Mouse (Mus musculus): Measurements from ENCODE around the gene Dusp14. TPM values are rescaled to one million over a fixed set of nuclear protein-coding genes. Genes with fewer than 3 reads are reported as not detected.

Gene Dusp14
- polyA plus RNA-seq, 1 experiment from 2014 or later = 6.2 TPM

DNA sequence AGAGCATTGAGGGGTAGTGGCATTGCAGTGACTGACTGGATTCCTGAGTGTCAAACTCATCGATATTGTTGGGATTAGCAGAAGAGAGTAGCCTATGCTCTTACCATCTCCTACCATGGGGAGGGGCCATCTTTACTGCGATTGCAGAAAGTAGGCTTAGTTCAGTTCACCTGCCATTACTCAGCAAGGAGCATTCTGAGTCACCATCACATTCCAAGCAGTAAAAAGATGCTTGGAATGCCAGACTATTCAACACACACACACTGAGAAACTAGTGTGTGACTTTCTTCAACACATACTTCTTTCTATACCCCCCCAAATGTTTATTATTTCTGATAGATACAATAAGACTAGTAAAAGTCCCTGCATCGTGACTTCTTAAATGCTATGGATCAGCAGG lies 11.3 kb upstream of the Dusp14 start:
- Histone ChIP-seq H3K27me3 (replicated peaks) (no peaks in the 10 kb centered on the region), H3K27ac (ENCODE audit: poor library complexity, severe bottlenecking) (peak overlapping the region; percentile 61), H3K9ac (no peak overlapping the region), H3K4me1 (replicated peaks) (peaks cover 18% of the 10 kb centered on the region), H3K4me3 (no peak overlapping the region), H3K36me3 (peaks cover 42% of the 10 kb centered on the region), H3K4me2 (0 out of 2 replicates have a peak overlapping the region, but pooled peaks have one; percentile 9), H3K9me3 (replicated peaks) (no peaks in the 10 kb centered on the region)
- ATAC-seq (ENCODE audit: insufficient number of reproducible peaks, low FRiP score) = no peak
- WGBS = 71% methylated on average over 3 of the region's 3 CpGs

GRCm38 (mm10) chr11:84079887-84080286 lies 10.8 kb upstream of the Dusp14 start:
- 48% methylated on average over 4 of the region's 4 CpGs for WGBS
- Histone ChIP-seq H3K9me3 (replicated peaks) (no peaks in the 10 kb centered on the region), H3K4me1 (replicated peaks) (peaks cover 18% of the 10 kb centered on the region), H3K27me3 (replicated peaks) (no peaks in the 10 kb centered on the region), H3K4me3 (no peak overlapping the region), H3K36me3 (peaks cover 42% of the 10 kb centered on the region), H3K27ac (ENCODE audit: poor library complexity, severe bottlenecking) (peak overlapping the region; percentile 61), H3K4me2 (0 out of 2 replicates have a peak overlapping the region, but pooled peaks have one; percentile 9), H3K9ac (no peak overlapping the region)
- ATAC-seq (ENCODE audit: insufficient number of reproducible peaks, low FRiP score) = no peak

DNA sequence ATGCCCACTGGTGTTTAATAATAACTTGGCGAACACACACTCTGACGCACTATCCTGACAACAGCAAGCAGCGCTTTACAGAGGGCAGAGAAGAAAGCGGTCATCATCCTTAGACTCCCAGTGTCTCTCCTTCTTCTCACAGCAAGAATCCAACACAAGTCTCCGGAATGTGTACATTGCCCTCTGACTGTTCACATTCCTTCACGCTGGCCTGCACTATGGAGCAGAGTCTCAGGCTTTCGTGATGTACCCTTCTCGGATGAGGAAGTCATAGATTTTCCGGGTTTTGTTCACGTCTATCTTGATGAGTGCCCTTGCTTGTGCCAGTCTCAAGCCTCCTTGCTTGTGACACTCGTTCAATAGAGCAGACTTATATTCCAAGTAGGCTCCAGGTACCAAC lies 10.3 kb upstream of the Dusp14 start:
- ATAC-seq (ENCODE audit: insufficient number of reproducible peaks, low FRiP score) = no peak
- 87% methylated on average over 11 of the region's 11 CpGs for WGBS
- Histone ChIP-seq H3K27me3 (replicated peaks) (no peaks in the 10 kb centered on the region), H3K4me3 (no peak overlapping the region), H3K9me3 (replicated peaks) (no peaks in the 10 kb centered on the region), H3K4me2 (no peak overlapping the region), H3K9ac (no peak overlapping the region), H3K4me1 (replicated peaks) (peaks cover 18% of the 10 kb centered on the region), H3K36me3 (peaks cover 41% of the 10 kb centered on the region), H3K27ac (ENCODE audit: poor library complexity, severe bottlenecking) (peak overlapping the region; percentile 61)

GRCm38 (mm10) chr11:84078601-84079000 lies 9.5 kb upstream of the Dusp14 start:
- H3K9me3 ChIP-seq (replicated peaks) = no peaks in the 10 kb centered on the region
- no peak for ATAC-seq (ENCODE audit: insufficient number of reproducible peaks, low FRiP score)
- H3K27me3 ChIP-seq (replicated peaks) = no peaks in the 10 kb centered on the region
- H3K4me1 ChIP-seq (replicated peaks) = peaks cover 18% of the 10 kb centered on the region
- no peak overlapping the region for H3K9ac ChIP-seq
- no peak overlapping the region for H3K4me3 ChIP-seq
- no peak overlapping the region for H3K4me2 ChIP-seq
- H3K27ac ChIP-seq (ENCODE audit: poor library complexity, severe bottlenecking) = no peak overlapping the region
- peaks cover 33% of the 10 kb centered on the region for H3K36me3 ChIP-seq
- WGBS = 91% methylated on average over 9 of the region's 9 CpGs

DNA sequence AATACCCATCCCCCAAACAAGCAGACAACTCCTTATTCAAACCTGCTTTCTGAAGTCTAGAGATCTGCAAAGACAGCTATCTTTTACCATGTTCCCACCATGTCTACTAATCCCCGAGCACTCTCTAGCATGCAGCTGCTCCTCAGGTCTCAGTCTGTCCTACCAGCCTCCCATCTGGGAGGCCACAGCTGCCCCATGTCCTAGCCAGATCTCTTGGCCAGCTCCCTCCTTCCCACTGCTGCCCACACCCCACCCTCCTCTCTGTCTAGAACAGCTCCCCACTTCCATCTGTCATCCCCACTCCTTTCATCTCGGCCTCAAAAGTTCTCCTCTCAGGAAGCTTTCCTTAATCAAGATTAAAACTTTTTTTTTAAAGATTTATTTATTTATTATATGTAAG lies 7.9 kb upstream of the Dusp14 start:
- H3K27ac ChIP-seq (ENCODE audit: poor library complexity, severe bottlenecking) = no peak overlapping the region
- peaks cover 18% of the 10 kb centered on the region for H3K4me1 ChIP-seq (replicated peaks)
- H3K4me3 ChIP-seq = no peak overlapping the region
- H3K36me3 ChIP-seq = peaks cover 20% of the 10 kb centered on the region
- 68% methylated on average over 2 of the region's 2 CpGs for WGBS
- no peaks in the 10 kb centered on the region for H3K27me3 ChIP-seq (replicated peaks)
- H3K4me2 ChIP-seq = no peak overlapping the region
- H3K9me3 ChIP-seq (replicated peaks) = no peaks in the 10 kb centered on the region
- no peak overlapping the region for H3K9ac ChIP-seq
- ATAC-seq (ENCODE audit: insufficient number of reproducible peaks, low FRiP score) = no peak

DNA sequence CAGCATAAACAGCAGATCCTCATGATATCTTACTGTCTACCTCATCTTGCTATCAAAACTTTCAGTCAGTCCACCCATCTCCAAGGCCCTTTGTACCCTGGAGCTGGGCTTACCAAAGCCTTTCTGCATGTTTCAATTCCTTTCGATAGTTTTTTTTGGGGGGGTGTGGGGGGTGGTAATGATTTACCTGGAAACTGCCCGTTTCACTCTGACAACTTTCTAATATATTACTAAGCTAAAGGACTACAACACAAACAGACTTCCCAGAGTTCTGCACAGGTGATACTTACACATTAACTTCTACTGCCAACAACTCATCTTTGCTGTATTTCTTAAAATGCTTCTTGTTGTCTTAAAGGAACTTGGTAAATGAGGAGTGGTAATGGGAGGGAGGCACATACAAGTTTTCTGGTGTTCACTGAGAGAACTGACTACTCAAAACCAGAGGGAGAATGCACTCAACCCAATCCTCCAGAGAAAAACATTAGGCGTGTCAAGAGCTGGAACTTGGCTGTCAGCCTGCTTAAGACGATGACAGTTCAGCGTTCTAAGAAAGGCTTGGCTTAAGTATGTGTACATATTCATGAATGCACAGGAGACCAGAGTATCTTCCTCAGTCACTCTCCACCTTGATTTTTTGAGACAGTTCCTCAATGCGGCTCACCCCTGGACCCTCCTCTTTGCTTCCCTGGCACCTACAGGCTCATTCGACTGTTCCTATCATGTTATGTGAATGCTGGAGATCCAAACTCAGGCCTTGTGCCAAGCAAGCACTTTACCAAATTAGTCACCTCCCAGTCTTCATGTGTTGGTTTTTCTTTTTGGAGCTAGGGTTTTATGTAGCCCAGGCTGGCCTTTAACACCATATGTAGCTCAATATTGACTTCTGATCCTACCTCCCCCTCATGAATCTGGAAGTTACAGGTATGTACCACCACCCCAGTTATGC lies 5.0 kb upstream of the Dusp14 start:
- ATAC-seq (ENCODE audit: insufficient number of reproducible peaks, low FRiP score) = no peak
- no peak overlapping the region for H3K4me2 ChIP-seq

GRCm38 (mm10) chr11:84072904-84073651 lies 4.0 kb upstream of the Dusp14 start:
- Histone ChIP-seq H3K9ac (no peak overlapping the region), H3K36me3 (peaks cover under 1% of the 10 kb centered on the region), H3K27ac (ENCODE audit: poor library complexity, severe bottlenecking) (no peak overlapping the region), H3K4me2 (no peak overlapping the region), H3K4me3 (no peak overlapping the region), H3K4me1 (replicated peaks) (peaks cover 8% of the 10 kb centered on the region), H3K27me3 (replicated peaks) (0 out of 2 replicates have a peak, but pooled peaks cover 13% of the 10 kb centered on the region), H3K9me3 (replicated peaks) (0 out of 2 replicates have a peak, but pooled peaks cover 2% of the 10 kb centered on the region)
- no peak for ATAC-seq (ENCODE audit: insufficient number of reproducible peaks, low FRiP score)
- WGBS = 46% methylated on average over 9 of the region's 9 CpGs

More for the DNA sequence above, 5.0 kb upstream of the Dusp14 start:
- H3K27me3 ChIP-seq (replicated peaks) = 0 out of 2 replicates have a peak, but pooled peaks cover 10% of the 10 kb centered on the region
- no peak overlapping the region for H3K9ac ChIP-seq
- no peak overlapping the region for H3K27ac ChIP-seq (ENCODE audit: poor library complexity, severe bottlenecking)
- no peak overlapping the region for H3K4me3 ChIP-seq
- H3K4me1 ChIP-seq (replicated peaks) = peaks cover 2% of the 10 kb centered on the region
- WGBS = 76% methylated on average over 7 of the region's 7 CpGs
- peaks cover 10% of the 10 kb centered on the region for H3K36me3 ChIP-seq
- H3K9me3 ChIP-seq (replicated peaks) = no peaks in the 10 kb centered on the region

GRCm38 (mm10) chr11:84068191-84069033 lies 649 bp downstream of the Dusp14 start:
- Histone ChIP-seq H3K27me3 (replicated peaks) (peaks cover 29% of the 10 kb centered on the region), H3K9me3 (replicated peaks) (0 out of 2 replicates have a peak, but pooled peaks cover 2% of the 10 kb centered on the region), H3K9ac (peak overlapping the region; percentile 77), H3K4me2 (peak overlapping the region; percentile 89), H3K36me3 (no peaks in the 10 kb centered on the region), H3K27ac (ENCODE audit: poor library complexity, severe bottlenecking) (no peak overlapping the region), H3K4me3 (peak overlapping the region; percentile 72), H3K4me1 (replicated peaks) (peaks cover 29% of the 10 kb centered on the region)
- 1% methylated on average over 63 of the region's 63 CpGs for WGBS
- ATAC-seq (ENCODE audit: insufficient number of reproducible peaks, low FRiP score) = peak; percentile 57; the same call in 1 of the 2 replicates

DNA sequence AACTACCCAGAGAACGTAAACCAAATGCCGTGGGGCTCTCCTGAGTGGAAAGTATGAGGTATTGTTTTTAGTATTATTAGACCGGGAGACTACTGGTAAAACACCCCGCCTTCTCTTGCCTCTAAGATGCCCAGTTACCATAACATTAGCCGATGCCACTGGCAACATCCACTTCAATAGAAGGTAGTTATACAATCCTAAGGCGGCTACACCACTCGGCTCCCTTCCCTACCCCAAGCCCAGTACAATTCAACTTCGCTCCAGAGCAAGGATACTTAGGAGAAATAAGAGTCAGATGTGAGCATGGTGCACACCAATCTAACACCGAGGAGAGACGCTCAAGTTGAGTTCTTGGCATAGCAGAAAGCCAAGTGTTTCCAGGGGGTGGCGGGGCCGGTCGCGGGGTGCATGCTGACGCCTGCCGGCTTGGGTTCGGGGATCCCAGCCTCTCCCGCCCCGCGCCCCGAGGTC lies 1.3 kb downstream of the Dusp14 start:
- H3K9me3 ChIP-seq (replicated peaks) = 0 out of 2 replicates have a peak, but pooled peaks cover 2% of the 10 kb centered on the region

DNA sequence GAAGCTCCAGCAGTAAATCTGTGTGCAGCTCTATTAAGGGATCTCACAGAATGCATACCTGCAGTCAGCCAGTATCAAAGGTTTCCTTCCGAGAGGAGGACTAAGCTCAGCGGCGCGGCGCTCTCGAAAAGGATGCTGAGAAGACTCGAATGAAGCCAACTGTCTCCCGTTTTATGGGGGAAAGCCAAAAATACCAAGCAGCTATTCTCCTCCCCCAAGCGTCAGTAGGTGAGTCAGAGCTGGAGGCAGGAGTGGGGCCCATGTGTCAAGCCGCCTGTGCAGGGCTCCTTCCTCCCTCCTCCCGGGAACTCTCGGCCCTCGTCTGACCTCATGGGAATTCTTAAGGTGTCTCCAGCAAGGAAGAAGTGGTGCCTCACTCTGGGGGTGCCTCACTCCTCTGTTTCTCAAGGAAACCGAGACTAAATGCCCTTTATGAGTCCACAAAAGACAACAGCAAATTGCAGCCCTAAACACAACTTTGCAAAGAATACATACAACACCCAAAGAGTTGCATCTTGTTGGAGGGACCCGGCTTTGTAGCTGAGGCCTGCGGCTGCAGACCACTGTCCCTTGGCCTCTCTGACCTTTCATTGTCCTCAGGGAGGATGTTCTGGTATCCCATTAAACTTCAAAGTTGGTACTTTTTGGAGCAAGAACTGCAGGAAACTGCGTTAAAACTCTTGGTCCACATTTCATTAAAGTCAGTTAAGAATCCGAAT lies 2.0 kb downstream of the Dusp14 start:
- Histone ChIP-seq H3K27me3 (replicated peaks) (peaks cover 29% of the 10 kb centered on the region), H3K36me3 (no peaks in the 10 kb centered on the region), H3K9ac (no peak overlapping the region; the same call in 1 of the 2 replicates), H3K4me1 (replicated peaks) (peaks cover 36% of the 10 kb centered on the region), H3K4me2 (peak overlapping the region; percentile 89), H3K27ac (ENCODE audit: poor library complexity, severe bottlenecking) (no peak overlapping the region), H3K4me3 (peak overlapping the region; percentile 72), H3K9me3 (replicated peaks) (0 out of 2 replicates have a peak, but pooled peaks cover 2% of the 10 kb centered on the region)
- no peak for ATAC-seq (ENCODE audit: insufficient number of reproducible peaks, low FRiP score)
- WGBS = 11% methylated on average over 18 of the region's 18 CpGs

More for the DNA sequence above, 1.3 kb downstream of the Dusp14 start:
- peak overlapping the region; percentile 89 for H3K4me2 ChIP-seq
- peaks cover 34% of the 10 kb centered on the region for H3K4me1 ChIP-seq (replicated peaks)
- peaks cover 29% of the 10 kb centered on the region for H3K27me3 ChIP-seq (replicated peaks)
- peak overlapping the region; percentile 72 for H3K4me3 ChIP-seq
- no peak for ATAC-seq (ENCODE audit: insufficient number of reproducible peaks, low FRiP score)
- no peak overlapping the region for H3K27ac ChIP-seq (ENCODE audit: poor library complexity, severe bottlenecking)
- no peaks in the 10 kb centered on the region for H3K36me3 ChIP-seq
- peak overlapping the region; percentile 77 for H3K9ac ChIP-seq
- WGBS = 4% methylated on average over 21 of the region's 21 CpGs
